Mouse (Mus musculus): ENCODE results near the gene Ttll1. TPM values are rescaled to one million over a fixed set of nuclear protein-coding genes. Genes with fewer than 3 reads are reported as not detected.

Ttll1 gene
- polyA plus RNA-seq, 2 experiments from 2014 or later: 11.4 to 14.4 TPM

- ATAC-seq: no peak
Measured at GRCm38 (mm10) chr15:83453879-83454278, 56.8 kb downstream of the Ttll1 start.

GRCm38 (mm10) chr15:83452219-83452760, 58.4 kb downstream of the Ttll1 start:
- ATAC-seq: no peak

GRCm38 (mm10) chr15:83451621-83452210, 59.0 kb downstream of the Ttll1 start:
- no peak for ATAC-seq

- ATAC-seq: no peak
Measured at GRCm38 (mm10) chr15:83450007-83450406, 60.7 kb downstream of the Ttll1 start.

GRCm38 (mm10) chr15:83448646-83449045, 62.0 kb downstream of the Ttll1 start:
- no peak for ATAC-seq

- ATAC-seq: no peak
Measured at GRCm38 (mm10) chr15:83447791-83448544, 62.7 kb downstream of the Ttll1 start.

- no peak for ATAC-seq
Measured at GRCm38 (mm10) chr15:83445908-83446307, 64.8 kb downstream of the Ttll1 start.

GRCm38 (mm10) chr15:83445383-83445782, 65.3 kb downstream of the Ttll1 start:
- ATAC-seq: no peak

- ATAC-seq: no peak
Measured at GRCm38 (mm10) chr15:83444425-83444824, 66.3 kb downstream of the Ttll1 start.

- ATAC-seq: no peak
Measured at GRCm38 (mm10) chr15:83442495-83443037, 68.1 kb downstream of the Ttll1 start.

- ATAC-seq: no peak
Measured at GRCm38 (mm10) chr15:83440726-83441125, 70.0 kb downstream of the Ttll1 start.

- no peak for ATAC-seq
Measured at GRCm38 (mm10) chr15:83436541-83436940, 74.2 kb downstream of the Ttll1 start.

GRCm38 (mm10) chr15:83435324-83436090, 75.2 kb downstream of the Ttll1 start:
- no peak for ATAC-seq

GRCm38 (mm10) chr15:83434692-83435091, 76.0 kb downstream of the Ttll1 start:
- no peak for ATAC-seq

Other genes with a start within 250 kb of the Ttll1 start
- 10 to 100 TPM in 1 of 2 experiments, 1 to 10 TPM in 1; 9.3 to 14.6 TPM for gene Arfgap3, start 160.6 kb downstream of the Ttll1 start, polyA plus RNA-seq (2017; shearing (Covaris generic))
- 10 to 100 TPM; 18.3 to 26.6 TPM for gene Pacsin2, start 46.3 kb downstream of the Ttll1 start, polyA plus RNA-seq (2017; shearing (Covaris generic))
- 1 to 10 TPM in 1 of 2 experiments, under 1 TPM in 1; 0.90 to 1.5 TPM for gene Bik, start 16.0 kb upstream of the Ttll1 start, polyA plus RNA-seq (2017; shearing (Covaris generic))
- gene Tspo, start 52.7 kb upstream of the Ttll1 start, polyA plus RNA-seq (2017; shearing (Covaris generic)): 100 to 1,000 TPM; 259 to 323 TPM
- gene Mcat, start 52.9 kb upstream of the Ttll1 start, polyA plus RNA-seq (2017; shearing (Covaris generic)): 1 to 10 TPM; 2.3 to 3.2 TPM
- 10 to 100 TPM in 1 of 2 experiments, 1 to 10 TPM in 1; 9.0 to 12.2 TPM for gene Ttll12, start 84.3 kb upstream of the Ttll1 start, polyA plus RNA-seq (2017; shearing (Covaris generic))
- gene Scube1, start 214.1 kb upstream of the Ttll1 start, polyA plus RNA-seq (2017; shearing (Covaris generic)): not detected

All from CD4-positive, CD25-positive, alpha-beta regulatory T cell, adult 4 months (primary cell).